Mouse (Mus musculus) liver, embryonic 15.5 days (tissue): Measurements from ENCODE around the gene Mfng. TPM values are rescaled to one million over a fixed set of nuclear protein-coding genes. Genes with fewer than 3 reads are reported as not detected.
A peak's percentile ranks its signal among the peaks of the same experiment; 100 is the strongest.

Source experiments
- ATAC-seq: fragments of 200-750 bp; cut with Nextera tagmentation; 2 replicates; pipeline ENCODE4 v1.8.0; 2017; ENCODE audit warnings: moderate number of reproducible peaks, mild to moderate bottlenecking, moderate library complexity; ENCODE audit not compliant: insufficient read depth
- H3K27ac ChIP-seq: fragments of 300-500 bp; sonication (generic); replicated peaks from 2 replicates; pipeline ENCODE4 v1.5.1; 2015; ENCODE audit warnings: mild to moderate bottlenecking, inconsistent platforms
- H3K27me3 ChIP-seq: fragments of 300-500 bp; sonication (generic); 2 replicates; pipeline ENCODE4 v1.6.1; 2015; ENCODE audit warnings: mild to moderate bottlenecking, inconsistent platforms
- H3K36me3 ChIP-seq: fragments of 300-500 bp; sonication (generic); replicated peaks from 2 replicates; pipeline ENCODE4 v1.6.1; 2015; ENCODE audit warnings: moderate library complexity, mild to moderate bottlenecking, inconsistent platforms
- H3K4me1 ChIP-seq: fragments of 300-500 bp; sonication (generic); replicated peaks from 2 replicates; pipeline ENCODE4 v1.6.1; 2015; ENCODE audit warnings: inconsistent platforms
- H3K4me2 ChIP-seq: fragments of 300-500 bp; sonication (generic); 2 replicates; pipeline ENCODE4 v1.6.1; 2015; ENCODE audit warnings: moderate library complexity, mild to moderate bottlenecking, inconsistent platforms
- H3K4me3 ChIP-seq: fragments of 300-500 bp; sonication (generic); replicated peaks from 2 replicates; pipeline ENCODE4 v1.5.1; 2015; ENCODE audit warnings: mild to moderate bottlenecking, inconsistent platforms
- H3K9ac ChIP-seq: fragments of 300-500 bp; sonication (generic); 2 replicates; pipeline ENCODE4 v1.6.1; 2015; ENCODE audit warnings: moderate library complexity, mild to moderate bottlenecking, inconsistent platforms
- H3K9me3 ChIP-seq: fragments of 300-500 bp; sonication (generic); replicated peaks from 2 replicates; pipeline ENCODE4 v1.6.1; 2016; ENCODE audit warnings: inconsistent platforms
- WGBS: fragments of 180-500 bp; shearing (Covaris S2); methylation state at CpG from one replicate; pipeline ENCODE4 v1.1.7; 2015; ENCODE audit warnings: mixed read lengths; ENCODE audit not compliant: insufficient replicate concordance; 5-methylcytosine and 5-hydroxymethylcytosine counted together
- polyA plus RNA-seq: library from polyadenylated mRNA; unstranded; fragments of >200 nt; fragmentation: Nextera tagmentation; extraction: Ambion mirVana; gene quantifications from 2 replicates; pipeline ENCODE4 v1.2.1, GENCODE M21; 2015

Mfng gene
- polyA plus RNA-seq, 1 experiment from 2014 or later, result 4.6 TPM

DNA sequence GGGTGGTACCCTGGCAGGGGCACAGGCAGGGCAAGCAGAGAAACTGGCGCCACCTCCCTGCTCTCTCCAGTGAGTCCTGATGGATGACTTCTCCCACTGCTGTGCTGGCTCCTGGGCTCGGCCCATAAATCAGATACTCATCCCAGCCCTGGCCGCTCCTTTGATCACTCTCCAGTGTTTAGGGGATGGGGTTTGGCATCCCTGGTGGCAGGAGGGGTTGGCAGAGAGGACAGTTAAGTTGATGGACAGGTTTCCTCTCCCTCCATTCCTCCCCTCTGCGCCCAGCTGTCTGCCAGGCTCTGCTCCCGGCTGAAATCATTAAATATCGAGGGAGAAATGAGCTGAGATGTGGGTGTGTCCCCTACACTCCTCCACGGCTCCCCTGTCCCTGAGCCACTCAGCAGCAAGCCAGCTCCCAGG, 36.6 kb downstream of the Mfng start:
- H3K27me3 ChIP-seq, result peaks cover 24% of the 10 kb centered on the region
- H3K27ac ChIP-seq, result no peak overlapping the region
- no peak overlapping the region for H3K4me3 ChIP-seq
- no peak overlapping the region for H3K9ac ChIP-seq
- H3K9me3 ChIP-seq, result no peaks in the 10 kb centered on the region
- 37% methylated on average over 7 of the region's 7 CpGs for WGBS
- no peak overlapping the region for H3K4me2 ChIP-seq
- no peaks in the 10 kb centered on the region for H3K36me3 ChIP-seq
- no peaks in the 10 kb centered on the region for H3K4me1 ChIP-seq
- ATAC-seq, result no peak

DNA sequence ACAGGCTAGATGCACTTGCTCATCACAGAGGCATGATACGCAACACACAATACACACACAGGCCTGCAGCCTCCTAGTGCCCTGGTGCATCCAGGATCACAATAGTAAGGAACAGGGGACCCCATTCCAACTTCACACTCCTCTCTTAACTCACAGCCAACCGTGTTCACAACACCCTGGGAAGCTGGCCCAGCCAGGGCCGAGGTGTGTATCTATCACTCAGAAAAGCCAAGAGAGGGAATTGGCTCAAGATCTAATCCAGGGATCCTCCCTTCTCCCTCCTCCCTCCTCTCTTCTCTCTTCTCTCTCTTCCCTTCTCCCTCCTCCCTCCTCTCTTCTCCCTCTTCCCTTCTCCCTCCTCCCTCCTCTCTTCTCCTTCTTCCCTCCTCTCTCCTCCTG, 37.1 kb downstream of the Mfng start:
- no peaks in the 10 kb centered on the region for H3K36me3 ChIP-seq
- H3K27me3 ChIP-seq, result peaks cover 24% of the 10 kb centered on the region
- H3K27ac ChIP-seq, result no peak overlapping the region
- H3K4me1 ChIP-seq, result no peaks in the 10 kb centered on the region
- WGBS, result 38% methylated on average over 3 of the region's 3 CpGs
- H3K4me3 ChIP-seq, result no peak overlapping the region
- H3K4me2 ChIP-seq, result no peak overlapping the region
- no peak for ATAC-seq
- H3K9ac ChIP-seq, result no peak overlapping the region
- H3K9me3 ChIP-seq, result no peaks in the 10 kb centered on the region

DNA sequence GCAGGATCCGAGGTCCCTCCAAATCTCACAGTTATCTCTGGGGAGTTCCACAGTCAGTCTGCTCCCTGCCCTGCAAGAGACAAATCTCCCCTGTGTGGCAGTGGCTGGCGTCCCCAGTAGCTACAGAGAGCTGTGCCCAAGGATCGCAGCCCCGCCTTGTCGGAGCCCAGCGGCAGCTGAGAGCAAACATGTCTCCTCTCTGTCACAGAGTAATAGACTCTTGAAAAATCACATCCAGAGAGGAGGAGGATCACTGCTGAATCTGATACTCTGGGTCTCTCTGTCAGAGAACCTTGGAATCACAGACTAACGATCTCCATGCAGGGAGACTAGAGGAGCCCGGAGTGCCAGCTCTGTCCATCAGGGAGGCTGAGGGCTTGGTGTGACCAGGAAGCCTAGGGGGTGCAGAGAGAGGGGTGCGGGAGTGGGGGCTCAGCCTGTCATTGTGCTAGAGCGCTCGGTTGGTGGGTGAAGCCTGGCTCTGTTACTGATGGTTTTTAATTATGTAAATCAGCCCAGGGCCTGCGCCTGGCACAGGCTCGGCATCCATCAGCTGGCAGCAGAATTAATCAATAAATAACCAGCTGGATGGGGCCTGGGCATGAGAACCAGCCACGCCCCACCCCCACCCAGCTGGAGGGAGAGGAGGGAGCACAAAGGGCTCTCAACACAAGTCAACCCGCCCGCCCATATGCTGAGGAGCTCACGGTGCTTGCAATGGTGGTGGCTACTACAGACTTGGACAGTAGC, 37.7 kb downstream of the Mfng start:
- no peak for ATAC-seq
- no peak overlapping the region for H3K4me3 ChIP-seq
- no peaks in the 10 kb centered on the region for H3K36me3 ChIP-seq
- WGBS, result 38% methylated on average over 17 of the region's 17 CpGs
- no peak overlapping the region for H3K27ac ChIP-seq
- H3K4me2 ChIP-seq, result no peak overlapping the region
- H3K27me3 ChIP-seq, result peaks cover 24% of the 10 kb centered on the region
- no peaks in the 10 kb centered on the region for H3K9me3 ChIP-seq
- no peak overlapping the region for H3K9ac ChIP-seq
- no peaks in the 10 kb centered on the region for H3K4me1 ChIP-seq

DNA sequence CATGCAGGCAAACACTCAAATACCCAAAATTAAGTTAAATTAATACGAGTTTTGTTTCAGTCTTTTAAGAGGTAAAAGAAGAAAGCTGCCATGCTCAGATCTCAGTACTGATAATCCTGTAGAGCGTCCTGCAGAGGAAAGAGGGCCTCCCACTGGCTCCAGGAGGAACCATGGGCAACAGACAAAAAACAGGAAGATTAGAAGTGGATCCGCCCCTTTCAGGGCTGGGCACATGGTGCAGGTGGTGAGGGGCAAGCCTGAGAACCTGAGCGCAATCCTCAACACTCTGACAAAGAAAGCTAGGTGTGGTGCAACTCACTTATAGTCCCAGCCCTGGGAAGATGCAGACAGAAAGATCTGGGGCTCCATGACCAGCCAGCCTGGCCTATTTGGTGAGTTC, 41.4 kb downstream of the Mfng start:
- Histone ChIP-seq H3K27ac (no peak overlapping the region), H3K4me2 (no peak overlapping the region), H3K27me3 (peaks cover 16% of the 10 kb centered on the region), H3K4me3 (no peak overlapping the region), H3K36me3 (no peaks in the 10 kb centered on the region), H3K4me1 (no peaks in the 10 kb centered on the region), H3K9me3 (no peaks in the 10 kb centered on the region), H3K9ac (no peak overlapping the region)
- no peak for ATAC-seq
- WGBS, result 28% methylated on average over 4 of the region's 4 CpGs

DNA sequence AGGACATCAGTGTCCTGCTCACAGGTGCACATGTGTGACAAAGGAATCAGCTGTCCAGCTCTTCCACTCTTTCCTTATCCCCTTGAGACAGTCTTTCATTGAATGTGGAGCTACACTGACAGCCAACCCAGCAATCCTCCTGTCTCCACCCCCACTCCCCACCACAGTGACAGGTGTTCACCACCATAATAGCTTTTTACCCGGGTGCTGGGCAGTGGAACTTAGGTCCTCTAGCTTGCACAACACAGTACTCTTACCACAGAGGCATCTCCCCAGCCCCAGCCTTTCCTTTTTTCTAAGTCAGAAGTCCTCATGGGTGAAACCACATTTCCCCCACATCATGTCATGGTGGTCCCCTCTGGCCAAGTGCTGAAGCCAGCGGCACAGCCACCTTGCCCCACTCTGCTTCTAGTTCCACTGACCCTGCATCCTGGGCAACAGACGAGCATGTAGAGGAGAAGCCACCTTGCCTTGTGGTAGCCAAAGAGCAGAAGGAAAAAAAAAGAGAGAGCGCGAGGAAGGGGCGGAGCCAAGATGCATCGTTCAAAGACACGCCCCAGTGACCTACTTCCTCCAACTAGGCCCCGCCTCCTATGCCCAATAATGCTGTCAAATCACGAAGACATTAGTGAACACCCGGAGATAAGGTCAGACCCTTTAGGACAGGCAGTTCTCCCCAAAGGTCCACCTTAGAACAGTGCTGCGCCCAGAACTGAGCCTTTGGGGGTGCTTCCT, 42.8 kb downstream of the Mfng start:
- H3K27me3 ChIP-seq, result peaks cover 14% of the 10 kb centered on the region
- H3K27ac ChIP-seq, result no peak overlapping the region
- H3K9me3 ChIP-seq, result no peaks in the 10 kb centered on the region
- H3K36me3 ChIP-seq, result no peaks in the 10 kb centered on the region
- H3K4me2 ChIP-seq, result no peak overlapping the region
- ATAC-seq, result no peak
- WGBS, result 55% methylated on average over 12 of the region's 12 CpGs
- no peaks in the 10 kb centered on the region for H3K4me1 ChIP-seq
- H3K9ac ChIP-seq, result no peak overlapping the region
- no peak overlapping the region for H3K4me3 ChIP-seq

DNA sequence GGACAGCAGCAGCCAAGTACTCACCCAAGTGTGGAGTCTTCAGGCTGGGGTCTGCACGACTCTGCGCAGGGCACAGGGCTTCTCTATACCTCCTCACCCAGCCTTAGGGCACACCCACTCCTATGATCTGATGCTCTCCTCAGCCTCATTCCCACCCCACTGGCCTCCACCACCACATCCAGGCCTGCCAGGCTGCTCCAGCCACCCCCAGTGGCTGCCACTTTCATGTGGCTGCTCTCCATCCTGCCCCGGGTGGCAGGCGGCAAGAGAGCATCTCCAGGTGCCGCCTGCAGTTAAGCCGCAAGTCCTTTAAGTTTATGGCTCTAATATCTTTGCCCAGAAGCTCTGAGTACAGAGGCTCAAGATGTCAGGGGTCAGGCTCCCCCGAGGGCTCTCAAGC, 46.6 kb downstream of the Mfng start:
- Histone ChIP-seq H3K27me3 (peaks cover 38% of the 10 kb centered on the region), H3K4me3 (no peak overlapping the region), H3K4me1 (no peaks in the 10 kb centered on the region), H3K9me3 (no peaks in the 10 kb centered on the region), H3K4me2 (no peak overlapping the region), H3K9ac (no peak overlapping the region), H3K27ac (no peak overlapping the region), H3K36me3 (no peaks in the 10 kb centered on the region)
- no peak for ATAC-seq
- WGBS, result 56% methylated on average over 7 of the region's 7 CpGs

DNA sequence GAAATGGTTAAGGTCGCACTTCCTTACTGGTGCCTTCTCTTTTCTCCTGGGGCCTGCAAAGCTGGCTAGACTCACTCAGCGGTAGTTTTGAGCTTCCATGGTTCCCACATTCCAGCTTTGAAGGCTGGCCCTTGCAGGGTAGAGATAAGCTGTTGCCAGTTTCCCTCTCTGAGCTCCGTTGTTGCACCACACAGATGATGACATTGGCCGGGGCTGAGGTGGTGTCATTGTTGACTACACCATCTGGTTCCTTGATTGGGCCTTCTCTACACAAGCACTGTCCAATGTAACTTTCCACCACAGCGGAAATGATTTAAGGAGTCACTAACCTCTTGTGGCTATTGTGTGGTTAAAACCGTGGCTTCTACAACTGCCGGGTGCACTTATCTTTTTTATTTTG, 52.7 kb downstream of the Mfng start:
- no peak overlapping the region for H3K27ac ChIP-seq

DNA sequence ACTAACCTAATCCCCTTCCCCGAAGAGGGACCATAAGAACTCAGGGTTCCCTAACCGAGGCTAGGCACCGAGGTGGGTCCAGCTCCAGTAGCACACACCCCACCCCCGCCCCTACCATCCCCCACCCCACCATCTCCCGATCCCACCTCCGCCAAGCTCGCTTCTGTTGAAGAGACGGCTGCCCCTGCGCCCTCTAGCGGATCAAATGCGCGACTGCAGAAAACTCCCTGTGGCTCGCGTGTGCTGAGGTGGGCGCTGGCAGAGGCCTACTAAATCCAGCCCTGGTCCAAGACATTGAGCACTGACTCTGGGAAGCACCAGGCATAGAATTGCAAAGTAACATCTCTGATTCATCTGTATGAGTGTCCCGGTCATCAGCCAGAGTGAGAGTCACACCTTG, 53.2 kb downstream of the Mfng start:
- no peak overlapping the region for H3K27ac ChIP-seq
- H3K4me1 ChIP-seq, result no peaks in the 10 kb centered on the region
- WGBS, result 1% methylated on average over 16 of the region's 16 CpGs
- no peak overlapping the region for H3K4me2 ChIP-seq
- H3K36me3 ChIP-seq, result no peaks in the 10 kb centered on the region
- H3K9ac ChIP-seq, result no peak overlapping the region
- no peak for ATAC-seq
- no peak overlapping the region for H3K4me3 ChIP-seq
- peaks cover 91% of the 10 kb centered on the region for H3K27me3 ChIP-seq
- no peaks in the 10 kb centered on the region for H3K9me3 ChIP-seq

More for the DNA sequence above, 52.7 kb downstream of the Mfng start:
- ATAC-seq, result no peak
- Histone ChIP-seq H3K9ac (no peak overlapping the region), H3K36me3 (no peaks in the 10 kb centered on the region), H3K4me1 (no peaks in the 10 kb centered on the region), H3K9me3 (no peaks in the 10 kb centered on the region), H3K4me2 (no peak overlapping the region), H3K4me3 (no peak overlapping the region), H3K27me3 (peaks cover 87% of the 10 kb centered on the region)
- 18% methylated on average over 7 of the region's 7 CpGs for whole genome bisulfite sequencing

DNA sequence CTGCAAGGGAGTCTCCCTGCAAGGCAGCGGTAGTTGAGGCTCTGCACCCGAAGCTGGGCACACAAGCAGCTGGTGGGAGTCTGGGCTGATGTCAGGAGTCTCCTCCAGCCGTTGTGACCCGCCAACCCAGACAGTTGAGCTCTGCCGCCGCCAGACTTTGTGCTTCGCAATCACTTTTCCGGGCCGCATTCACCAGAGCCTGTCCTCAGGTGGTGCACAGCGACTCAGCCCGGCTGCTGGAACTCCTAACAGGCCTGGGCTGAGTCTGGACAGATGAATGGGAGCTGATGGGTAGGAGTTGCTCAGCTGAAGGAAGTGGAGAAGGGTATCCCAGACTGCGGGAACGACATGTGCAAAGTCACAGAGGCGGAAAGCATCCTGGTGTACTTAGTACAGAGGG, 53.9 kb downstream of the Mfng start:
- no peak for ATAC-seq
- no peaks in the 10 kb centered on the region for H3K4me1 ChIP-seq
- no peaks in the 10 kb centered on the region for H3K36me3 ChIP-seq
- no peak overlapping the region for H3K9ac ChIP-seq
- peaks cover 95% of the 10 kb centered on the region for H3K27me3 ChIP-seq
- H3K9me3 ChIP-seq, result no peaks in the 10 kb centered on the region
- H3K27ac ChIP-seq, result no peak overlapping the region
- WGBS, result 6% methylated on average over 14 of the region's 14 CpGs
- H3K4me2 ChIP-seq, result no peak overlapping the region
- H3K4me3 ChIP-seq, result no peak overlapping the region

DNA sequence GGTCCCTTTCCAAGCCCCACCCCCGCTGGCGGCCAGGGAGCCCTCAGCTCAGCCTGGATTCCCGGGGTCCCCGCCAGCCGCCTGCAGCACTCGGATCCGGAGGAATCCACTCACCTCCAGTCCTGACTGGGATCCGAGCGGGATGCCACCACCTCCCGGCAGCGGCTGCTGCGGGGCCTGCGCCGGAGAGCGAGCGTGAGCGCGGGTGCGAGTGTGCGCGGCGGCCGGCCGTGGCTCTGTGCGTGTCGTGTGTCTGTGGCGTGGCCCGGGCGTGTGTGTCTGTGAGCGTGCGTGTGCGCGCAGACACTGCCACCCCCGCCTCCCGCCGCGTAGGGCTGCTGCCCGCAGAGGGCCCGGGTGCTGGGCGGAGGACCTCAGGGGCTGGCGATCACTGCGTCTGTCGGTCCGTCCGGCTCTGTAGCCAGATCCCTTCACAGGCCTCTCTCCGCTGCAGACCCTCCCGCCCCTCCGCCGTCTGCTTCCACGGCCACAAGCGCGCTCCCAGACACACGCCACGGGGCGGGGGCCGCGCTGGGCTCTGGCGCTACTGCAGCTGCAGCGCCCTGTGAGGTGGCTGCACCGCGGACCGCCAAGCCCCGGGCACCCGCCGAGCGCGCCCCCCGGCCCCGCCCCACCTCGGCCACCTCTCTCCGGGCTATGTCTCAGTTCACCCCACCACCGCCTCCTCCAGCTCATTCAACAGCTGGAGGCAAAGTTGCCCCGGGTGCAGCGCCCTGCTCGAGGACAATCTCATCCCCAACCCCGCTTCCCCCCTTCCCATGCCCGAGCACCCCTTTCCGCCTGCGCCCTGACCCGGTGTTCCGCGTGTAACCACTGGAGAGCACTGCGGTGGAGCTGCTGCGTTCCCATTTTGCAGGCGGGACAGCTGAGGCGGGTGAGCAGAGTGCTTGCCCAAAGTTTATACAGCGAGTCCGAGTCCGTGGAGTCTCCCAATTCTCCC, 54.7 kb downstream of the Mfng start, which contains the start of gene Elfn2:
TSS of gene Elfn2 (minus strand) at position 482 of the 961 bp plus-strand sequence.
- no peaks in the 10 kb centered on the region for H3K36me3 ChIP-seq
- peaks cover 95% of the 10 kb centered on the region for H3K27me3 ChIP-seq
- H3K9me3 ChIP-seq, result no peaks in the 10 kb centered on the region
- ATAC-seq, result no peak
- no peaks in the 10 kb centered on the region for H3K4me1 ChIP-seq
- WGBS, result 2% methylated on average over 89 of the region's 89 CpGs
- no peak within 1 kb of the TSS for H3K4me3 ChIP-seq
- H3K27ac ChIP-seq, result no peak within 1 kb of the TSS
- 0 out of 2 replicates have a peak within 1 kb of the TSS, but pooled peaks have one; percentile 15 for H3K4me2 ChIP-seq
- no peak within 1 kb of the TSS for H3K9ac ChIP-seq

DNA sequence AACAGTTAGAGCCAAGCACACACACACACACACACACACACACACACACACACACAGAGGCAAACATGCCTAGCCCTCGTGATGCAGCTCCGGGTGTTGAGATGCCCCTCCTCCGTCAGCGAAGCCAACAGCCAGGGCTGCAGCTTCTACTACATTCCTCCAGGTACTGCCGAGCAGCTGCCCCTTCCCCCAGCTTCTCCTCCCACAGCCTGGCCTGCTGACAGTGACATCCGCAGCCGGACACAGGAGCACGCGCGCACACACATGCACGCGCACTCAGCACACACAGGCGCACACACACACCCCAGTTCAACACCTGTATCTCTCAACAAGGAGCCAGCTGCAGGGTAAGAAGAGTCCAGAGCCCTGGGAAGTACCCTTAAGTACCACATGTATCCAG, 56.3 kb downstream of the Mfng start:
- 52% methylated on average over 13 of the region's 13 CpGs for WGBS
- no peak overlapping the region for H3K4me3 ChIP-seq
- no peaks in the 10 kb centered on the region for H3K9me3 ChIP-seq
- H3K36me3 ChIP-seq, result no peaks in the 10 kb centered on the region
- peaks cover 97% of the 10 kb centered on the region for H3K27me3 ChIP-seq
- ATAC-seq, result no peak
- H3K27ac ChIP-seq, result no peak overlapping the region
- H3K9ac ChIP-seq, result no peak overlapping the region
- H3K4me1 ChIP-seq, result no peaks in the 10 kb centered on the region
- H3K4me2 ChIP-seq, result no peak overlapping the region
